Mouse (Mus musculus) monocyte, adult 2 months (primary cell): ENCODE data around the gene Ubap2l.

Source experiments
- DNase-seq, 2 experiments: peaks; one replicate each; pipeline ENCODE4 v3.0.0; 2022; ENCODE audit warnings: low spot score in 2 of 2, low read depth in 1 of 2

The Ubap2l gene

GRCm38 (mm10) chr3:90069688-90070087 lies 17.3 kb upstream of the Ubap2l start:
- no peak for DNase-seq

GRCm38 (mm10) chr3:90067851-90068250 lies 15.4 kb upstream of the Ubap2l start:
- DNase-seq = no peak

- DNase-seq = peak in 1 of 2 experiments; percentile 40
Measured at GRCm38 (mm10) chr3:90065553-90065952, 13.1 kb upstream of the Ubap2l start.

- no peak for DNase-seq
Measured at GRCm38 (mm10) chr3:90064383-90064782, 12.0 kb upstream of the Ubap2l start.

GRCm38 (mm10) chr3:90062539-90062938 lies 10.1 kb upstream of the Ubap2l start:
- no peak for DNase-seq

GRCm38 (mm10) chr3:90061549-90061948 lies 9.1 kb upstream of the Ubap2l start:
- no peak for DNase-seq

- DNase-seq = peak in 1 of 2 experiments; percentile 34
Measured at GRCm38 (mm10) chr3:90051441-90052350, 732 bp downstream of the Ubap2l start, which contains the start of gene 4933434E20Rik. TSS of gene 4933434E20Rik (plus strand) at chr3:90051636.

GRCm38 (mm10) chr3:90049691-90050090 lies 2.7 kb downstream of the Ubap2l start:
- DNase-seq = no peak

- no peak for DNase-seq
Measured at GRCm38 (mm10) chr3:90036263-90036662, 16.2 kb downstream of the Ubap2l start.

- DNase-seq = no peak
Measured at GRCm38 (mm10) chr3:90034653-90035052, 17.8 kb downstream of the Ubap2l start.

GRCm38 (mm10) chr3:90016626-90017025 lies 35.8 kb downstream of the Ubap2l start:
- no peak for DNase-seq

- no peak for DNase-seq
Measured at GRCm38 (mm10) chr3:90010291-90010690, 42.1 kb downstream of the Ubap2l start.

- no peak for DNase-seq
Measured at GRCm38 (mm10) chr3:90004091-90004796, 48.2 kb downstream of the Ubap2l start.

- peak in 1 of 2 experiments; percentile 1 for DNase-seq
Measured at GRCm38 (mm10) chr3:89999830-90000229, 52.6 kb downstream of the Ubap2l start.

- DNase-seq = no peak
Measured at GRCm38 (mm10) chr3:89999090-89999489, 53.3 kb downstream of the Ubap2l start.

GRCm38 (mm10) chr3:89998612-89999054 lies 53.8 kb downstream of the Ubap2l start, which contains the start of gene Hax1:
TSS of gene Hax1 (minus strand) at chr3:89998780.
- peak; percentile 52 to 84 for DNase-seq

- DNase-seq = peak in 1 of 2 experiments; percentile 6
Measured at GRCm38 (mm10) chr3:89997791-89998495, 54.5 kb downstream of the Ubap2l start.

- no peak for DNase-seq
Measured at GRCm38 (mm10) chr3:89994807-89995515, 57.5 kb downstream of the Ubap2l start.

GRCm38 (mm10) chr3:89987822-89988221 lies 64.6 kb downstream of the Ubap2l start:
- DNase-seq = no peak

GRCm38 (mm10) chr3:89987211-89987610 lies 65.2 kb downstream of the Ubap2l start:
- no peak for DNase-seq

GRCm38 (mm10) chr3:89982426-89982825 lies 70.0 kb downstream of the Ubap2l start:
- no peak for DNase-seq
